Mouse (Mus musculus): ENCODE results near the gene Sfrp2.

The Sfrp2 gene

GRCm38 (mm10) chr3:83773281-83773680 is 7.2 kb downstream of the Sfrp2 start:
- DNase-seq = no peak

- no peak for DNase-seq
Observed at GRCm38 (mm10) chr3:83775403-83775802, 9.3 kb downstream of the Sfrp2 start.

- DNase-seq = no peak
Observed at GRCm38 (mm10) chr3:83781460-83782222, 15.5 kb downstream of the Sfrp2 start.

GRCm38 (mm10) chr3:83783716-83784469 is 17.8 kb downstream of the Sfrp2 start:
- DNase-seq = no peak

- no peak for DNase-seq
Observed at GRCm38 (mm10) chr3:83784726-83785125, 18.6 kb downstream of the Sfrp2 start.

- DNase-seq = no peak
Observed at GRCm38 (mm10) chr3:83787086-83787485, 21.0 kb downstream of the Sfrp2 start.

- DNase-seq = no peak
Observed at GRCm38 (mm10) chr3:83787776-83788305, 21.7 kb downstream of the Sfrp2 start.

- DNase-seq = no peak
Observed at GRCm38 (mm10) chr3:83789651-83790451, 23.7 kb downstream of the Sfrp2 start.

GRCm38 (mm10) chr3:83791444-83791843 is 25.3 kb downstream of the Sfrp2 start:
- DNase-seq = no peak

- no peak for DNase-seq
Observed at GRCm38 (mm10) chr3:83797098-83797497, 31.0 kb downstream of the Sfrp2 start.

- peak; percentile 49 to 67 for DNase-seq
Observed at GRCm38 (mm10) chr3:83797828-83798227, 31.7 kb downstream of the Sfrp2 start.

- DNase-seq = no peak
Observed at GRCm38 (mm10) chr3:83799486-83799885, 33.4 kb downstream of the Sfrp2 start.

- no peak for DNase-seq
Observed at GRCm38 (mm10) chr3:83801649-83802155, 35.6 kb downstream of the Sfrp2 start.

GRCm38 (mm10) chr3:83808483-83808882 is 42.4 kb downstream of the Sfrp2 start:
- no peak for DNase-seq

- DNase-seq = peak in 1 of 2 experiments; percentile 3
Observed at GRCm38 (mm10) chr3:83811987-83812386, 45.9 kb downstream of the Sfrp2 start.

- DNase-seq = no peak
Observed at GRCm38 (mm10) chr3:83812863-83813262, 46.7 kb downstream of the Sfrp2 start.

GRCm38 (mm10) chr3:83816372-83816925 is 50.3 kb downstream of the Sfrp2 start:
- no peak for DNase-seq

GRCm38 (mm10) chr3:83823774-83824173 is 57.7 kb downstream of the Sfrp2 start:
- DNase-seq = no peak
